Mouse (Mus musculus): ENCODE results near the gene Pdia5. TPM values are rescaled to one million over a fixed set of nuclear protein-coding genes. Genes with fewer than 3 reads are reported as not detected.

The Pdia5 gene
- total and polyA plus RNA-seq, 3 experiments, result not detected

DNA sequence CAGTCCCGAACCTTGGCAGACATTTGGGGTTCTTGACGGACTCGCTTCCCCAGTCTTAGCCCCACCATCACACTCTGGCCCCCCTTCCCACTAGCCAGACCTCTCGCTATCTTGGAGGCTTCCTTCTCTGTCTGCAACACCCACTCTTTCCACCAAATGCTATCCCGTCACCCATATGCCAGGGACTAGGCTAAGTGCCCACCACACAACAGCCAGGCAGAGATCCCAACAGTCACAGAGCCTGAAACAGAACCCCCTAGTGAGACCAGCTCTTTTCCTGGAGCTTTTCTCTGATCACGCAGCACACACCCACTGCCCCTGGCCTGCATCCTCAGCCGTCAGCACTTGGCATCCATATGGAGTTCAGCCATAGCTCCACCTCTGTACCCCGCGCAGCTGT is 5.0 kb downstream of the Pdia5 start:
- H3K4me1 ChIP-seq (ENCODE audit: control insufficient read depth in 1 of 2, insufficient read depth in 2 of 2), result peaks cover 9 to 21% of the 10 kb centered on the region in 2 experiments

DNA sequence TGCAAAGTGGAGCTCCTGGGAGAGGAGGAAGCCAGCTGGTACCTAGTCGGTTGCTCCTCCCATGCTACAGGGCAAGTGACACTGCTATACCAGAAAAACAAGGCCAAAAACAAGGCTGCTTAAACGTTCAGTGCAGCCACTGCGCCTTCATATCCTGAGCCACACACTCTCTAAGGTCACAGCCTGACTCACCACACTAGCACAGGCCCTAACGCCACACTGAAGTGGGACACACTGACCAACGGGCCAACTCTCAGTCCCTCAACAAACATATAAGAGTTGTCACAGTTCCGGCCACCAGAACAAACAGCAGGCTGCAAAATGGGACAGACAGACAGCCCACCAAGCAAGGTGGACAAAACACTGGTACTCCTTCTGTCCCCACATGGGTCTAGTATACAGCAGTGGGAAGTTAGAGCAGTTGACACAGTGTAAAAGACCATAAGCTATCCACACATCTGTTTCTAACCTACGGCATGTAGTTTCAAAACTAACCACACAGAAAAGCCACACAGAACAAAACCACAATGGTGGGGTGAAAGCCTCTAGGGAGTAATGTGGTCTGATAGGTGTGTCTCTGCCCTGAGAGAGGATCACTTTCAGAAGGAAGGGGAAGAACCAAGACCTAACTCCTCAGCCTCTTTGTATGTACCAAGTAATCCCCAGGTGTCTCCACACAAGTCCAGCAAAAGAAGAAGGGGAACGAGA is 6.0 kb downstream of the Pdia5 start:
- H3K27ac ChIP-seq (ENCODE audit: insufficient read depth, low read depth), result no peak overlapping the region
- peak; percentile 87 for DNase-seq (ENCODE audit: extremely low read depth)
- H3K4me3 ChIP-seq (replicated peaks in 1 of 3; ENCODE audit: low read depth in 2 of 3, low read length in 2 of 3, poor library complexity in 1 of 3), result no peak overlapping the region
- H3K4me1 ChIP-seq (ENCODE audit: control insufficient read depth in 1 of 2, insufficient read depth in 2 of 2), result peaks cover 9 to 21% of the 10 kb centered on the region in 2 experiments
- H3K27me3 ChIP-seq (replicated peaks), result peaks cover 90% of the 10 kb centered on the region
- peaks cover 22% of the 10 kb centered on the region for H3K9me3 ChIP-seq (replicated peaks; ENCODE audit: low read length)
- no peak overlapping the region for H3K4me2 ChIP-seq (ENCODE audit: insufficient read depth, low read depth, poor library complexity, severe bottlenecking)
- in situ Hi-C loops (cut with MboI; ENCODE audit: low pct_ligation_motif_present, low pct_unique_long_range_greater_than_20kb, low sequenced_read_pairs) (no loop called here), dilution Hi-C loops (cut with MboI; ENCODE audit: extremely low pct_ligation_motif_present, extremely low pct_unique_long_range_greater_than_20kb, low sequenced_read_pairs) (no loop called here)
- no peaks in the 10 kb centered on the region for H3K36me3 ChIP-seq (replicated peaks in 1 of 2; ENCODE audit: control insufficient read depth in 1 of 2, insufficient read depth in 1 of 2, low read length in 1 of 2)
- no peak overlapping the region for H3K9ac ChIP-seq (ENCODE audit: insufficient read depth, low read depth)
- no peaks in the 10 kb centered on the region for H3K79me2 ChIP-seq (replicated peaks; ENCODE audit: control insufficient read depth, extremely low read depth, insufficient read depth, poor library complexity, severe bottlenecking)
- TF ChIP-seq RAD21 (IDR thresholded peaks at IDR 0.05; ENCODE audit: low read depth, low read length) (no peak), JUND (conservative IDR thresholded peaks at IDR 0.05; ENCODE audit: low read depth, low read length) (peak; percentile 78), JUN (IDR thresholded peaks at IDR 0.05; ENCODE audit: insufficient read depth, low read depth, low read length) (peak; percentile 29; the same call in 1 of the 2 replicates), TBP (conservative IDR thresholded peaks at IDR 0.05; ENCODE audit: low read depth, low read length) (no peak), ELF1 (IDR thresholded peaks at IDR 0.05; ENCODE audit: low read depth, low read length) (no peak), MEF2A (IDR thresholded peaks at IDR 0.05; ENCODE audit: borderline replicate concordance, low read depth, low read length) (peak; percentile 51; the same call in 1 of the 2 replicates), USF2 (conservative IDR thresholded peaks at IDR 0.05; ENCODE audit: low read depth, low read length) (no peak), ETS1 (conservative IDR thresholded peaks at IDR 0.05; ENCODE audit: low read depth, low read length) (peak; percentile 66), MAFK (IDR thresholded peaks at IDR 0.05; ENCODE audit: insufficient replicate concordance, low read length) (peak; percentile 98), PAX5 (IDR thresholded peaks at IDR 0.05; ENCODE audit: low read length) (no peak), NELFE (IDR thresholded peaks at IDR 0.05; ENCODE audit: low read depth, low read length) (no peak), HCFC1 (IDR thresholded peaks at IDR 0.05; ENCODE audit: low read depth, low read length) (no peak), CTCF (conservative IDR thresholded peaks at IDR 0.05 in 1 of 2, IDR thresholded peaks at IDR 0.05 in 1 of 2; ENCODE audit: low read depth in 2 of 2, low read length in 2 of 2) (no peak), POLR2AphosphoS2 (IDR thresholded peaks at IDR 0.05; ENCODE audit: low read depth, low read length) (no peak), MYC (IDR thresholded peaks at IDR 0.05; ENCODE audit: low read depth, low read length) (peak; percentile 75), BHLHE40 (IDR thresholded peaks at IDR 0.05; ENCODE audit: low read depth, low read length) (peak; percentile 90), MXI1 (IDR thresholded peaks at IDR 0.05; ENCODE audit: low read depth, low read length) (no peak), UBTF (IDR thresholded peaks at IDR 0.05; ENCODE audit: low read depth, low read length) (no peak), MAZ (IDR thresholded peaks at IDR 0.05; ENCODE audit: low read depth, low read length) (peak; percentile 41; the same call in 1 of the 2 replicates), SMC3 (IDR thresholded peaks at IDR 0.05; ENCODE audit: low read depth, low read length) (no peak), GABPA (IDR thresholded peaks at IDR 0.05; ENCODE audit: insufficient replicate concordance, low read depth, low read length) (no peak), NRF1 (IDR thresholded peaks at IDR 0.05; ENCODE audit: low read depth, low read length) (no peak), ZNF384 (IDR thresholded peaks at IDR 0.05; ENCODE audit: low read depth, low read length) (peak; percentile 45; the same call in 1 of the 2 replicates), E2F4 (IDR thresholded peaks at IDR 0.05; ENCODE audit: insufficient replicate concordance, low read depth, low read length) (no peak), ZC3H11A (IDR thresholded peaks at IDR 0.05; ENCODE audit: low read depth, low read length) (no peak), IRF4 (IDR thresholded peaks at IDR 0.05; ENCODE audit: low read depth, low read length) (peak; percentile 94)

More for the DNA sequence above, 5.0 kb downstream of the Pdia5 start:
- Histone ChIP-seq H3K9me3 (replicated peaks; ENCODE audit: low read length) (peaks cover 22% of the 10 kb centered on the region), H3K27me3 (replicated peaks) (peaks cover 90% of the 10 kb centered on the region), H3K27ac (ENCODE audit: insufficient read depth, low read depth) (no peak overlapping the region), H3K4me3 (replicated peaks in 1 of 3; ENCODE audit: low read depth in 2 of 3, low read length in 2 of 3, poor library complexity in 1 of 3) (no peak overlapping the region), H3K9ac (ENCODE audit: insufficient read depth, low read depth) (no peak overlapping the region), H3K36me3 (replicated peaks in 1 of 2; ENCODE audit: control insufficient read depth in 1 of 2, insufficient read depth in 1 of 2, low read length in 1 of 2) (no peaks in the 10 kb centered on the region), H3K4me2 (ENCODE audit: insufficient read depth, low read depth, poor library complexity, severe bottlenecking) (no peak overlapping the region), H3K79me2 (replicated peaks; ENCODE audit: control insufficient read depth, extremely low read depth, insufficient read depth, poor library complexity, severe bottlenecking) (no peaks in the 10 kb centered on the region)
- DNase-seq (ENCODE audit: extremely low read depth), result no peak
- in situ Hi-C loops (cut with MboI; ENCODE audit: low pct_ligation_motif_present, low pct_unique_long_range_greater_than_20kb, low sequenced_read_pairs), result no loop called here
- dilution Hi-C loops (cut with MboI; ENCODE audit: extremely low pct_ligation_motif_present, extremely low pct_unique_long_range_greater_than_20kb, low sequenced_read_pairs), result no loop called here
- no peak for TF ChIP-seq ZMIZ1 (IDR thresholded peaks at IDR 0.05; ENCODE audit: low read depth, low read length)
- TF ChIP-seq JUN (IDR thresholded peaks at IDR 0.05; ENCODE audit: insufficient read depth, low read depth, low read length), result no peak
- TF ChIP-seq UBTF (IDR thresholded peaks at IDR 0.05; ENCODE audit: low read depth, low read length), result no peak
- no peak for TF ChIP-seq RCOR1 (conservative IDR thresholded peaks at IDR 0.05; ENCODE audit: low read depth, low read length)
- TF ChIP-seq CTCF (conservative IDR thresholded peaks at IDR 0.05 in 1 of 2, IDR thresholded peaks at IDR 0.05 in 1 of 2; ENCODE audit: low read depth in 2 of 2, low read length in 2 of 2), result no peak
- no peak for TF ChIP-seq ZNF384 (IDR thresholded peaks at IDR 0.05; ENCODE audit: low read depth, low read length)
- TF ChIP-seq POLR2A (IDR thresholded peaks at IDR 0.05; ENCODE audit: low read depth, low read length), result no peak
- TF ChIP-seq MAX (IDR thresholded peaks at IDR 0.05; ENCODE audit: low read length), result no peak
- TF ChIP-seq ELF1 (IDR thresholded peaks at IDR 0.05; ENCODE audit: low read depth, low read length), result no peak
- no peak for TF ChIP-seq BHLHE40 (IDR thresholded peaks at IDR 0.05; ENCODE audit: low read depth, low read length)
- no peak for TF ChIP-seq HCFC1 (IDR thresholded peaks at IDR 0.05; ENCODE audit: low read depth, low read length)
- TF ChIP-seq MXI1 (IDR thresholded peaks at IDR 0.05; ENCODE audit: low read depth, low read length), result no peak
- no peak for TF ChIP-seq NRF1 (IDR thresholded peaks at IDR 0.05; ENCODE audit: low read depth, low read length)
- TF ChIP-seq KAT2A (IDR thresholded peaks at IDR 0.05; ENCODE audit: insufficient replicate concordance, low read length), result no peak
- no peak for TF ChIP-seq POLR2AphosphoS2 (IDR thresholded peaks at IDR 0.05; ENCODE audit: low read depth, low read length)

All from CH12.LX (cell line).